Mouse (Mus musculus) hindbrain, embryonic 14.5 days (tissue): ENCODE measurements around the gene Smyd3. TPM values are rescaled to one million over a fixed set of nuclear protein-coding genes. Genes with fewer than 3 reads are reported as not detected.
A peak's percentile ranks its signal among the peaks of the same experiment; 100 is the strongest.

ENCODE experiments used
- ATAC-seq: fragments of 200-750 bp; cut with Nextera tagmentation; 2 replicates; pipeline ENCODE4 v1.8.0; 2017; ENCODE audit warnings: moderate number of reproducible peaks, mild to moderate bottlenecking, moderate TSS enrichment, moderate library complexity; ENCODE audit not compliant: low FRiP score
- DNase-seq: peaks from one replicate; pipeline ENCODE4 v3.0.0-alpha.2; 2015; ENCODE audit warnings: low spot score
- H3K27ac ChIP-seq: fragments of 300-500 bp; sonication (generic); 2 replicates; pipeline ENCODE4 v1.5.1; 2014; ENCODE audit warnings: mild to moderate bottlenecking, moderate library complexity
- H3K27me3 ChIP-seq: fragments of 300-500 bp; sonication (generic); 2 replicates; pipeline ENCODE4 v1.6.1; 2014; ENCODE audit warnings: mild to moderate bottlenecking, low read length, mixed read lengths; ENCODE audit not compliant: control insufficient read depth, insufficient read depth
- H3K36me3 ChIP-seq: fragments of 300-500 bp; sonication (generic); replicated peaks from 2 replicates; pipeline ENCODE4 v1.6.1; 2014; ENCODE audit not compliant: control insufficient read depth, insufficient read depth
- H3K4me1 ChIP-seq: fragments of 300-500 bp; sonication (generic); replicated peaks from 2 replicates; pipeline ENCODE4 v1.6.1; 2014; ENCODE audit warnings: antibody characterized with exemption, low read length, mixed read lengths; ENCODE audit not compliant: control insufficient read depth, insufficient read depth
- H3K4me2 ChIP-seq: fragments of 300-500 bp; sonication (generic); replicated peaks from 2 replicates; pipeline ENCODE4 v1.6.1; 2014; ENCODE audit warnings: mild to moderate bottlenecking, moderate library complexity
- H3K4me3 ChIP-seq: fragments of 300-500 bp; sonication (generic); replicated peaks from 2 replicates; pipeline ENCODE4 v1.5.1; 2014; ENCODE audit warnings: mild to moderate bottlenecking, low read length
- H3K9ac ChIP-seq: fragments of 300-500 bp; sonication (generic); 2 replicates; pipeline ENCODE4 v1.6.1; 2014
- H3K9me3 ChIP-seq: fragments of 300-500 bp; sonication (generic); 2 replicates; pipeline ENCODE4 v1.6.1; 2016; ENCODE audit warnings: low read length; ENCODE audit not compliant: control insufficient read depth
- WGBS: fragments of 180-500 bp; shearing (Covaris S2); extraction: QIAGEN DNeasy Blood & Tissue Kit; methylation state at CpG from one replicate; pipeline ENCODE4 v1.1.7; 2014; 5-methylcytosine and 5-hydroxymethylcytosine counted together
- polyA plus RNA-seq: library from polyadenylated mRNA; unstranded; fragments of >200 nt; fragmentation: Nextera tagmentation; extraction: Ambion mirVana; gene quantifications from 2 replicates; pipeline ENCODE4 v1.2.1, GENCODE M21; 2014

Gene Smyd3
- polyA plus RNA-seq, 1 experiment from 2014 or later, result 25.4 TPM

- Histone ChIP-seq H3K9me3 (no peaks in the 10 kb centered on the region), H3K4me1 (peaks cover 11% of the 10 kb centered on the region; the same call in 1 of the 2 replicates), H3K9ac (no peak overlapping the region), H3K4me3 (no peak overlapping the region), H3K27ac (no peak overlapping the region), H3K27me3 (no peaks in the 10 kb centered on the region), H3K36me3 (no peaks in the 10 kb centered on the region), H3K4me2 (no peak overlapping the region)
- ATAC-seq (no peak), DNase-seq (no peak)
- whole genome bisulfite sequencing, result 79% methylated on average over 6 of the region's 6 CpGs
Measured at GRCm38 (mm10) chr1:178991045-178991444, 526.8 kb downstream of the Smyd3 start.

- no peak for ATAC-seq
- Histone ChIP-seq H3K27ac (peak overlapping the region; percentile 74), H3K4me3 (no peak overlapping the region)
Measured at GRCm38 (mm10) chr1:178989485-178989884, 528.4 kb downstream of the Smyd3 start.

GRCm38 (mm10) chr1:178988176-178988575, 529.7 kb downstream of the Smyd3 start:
- Histone ChIP-seq H3K36me3 (no peaks in the 10 kb centered on the region), H3K9ac (no peak overlapping the region), H3K4me3 (no peak overlapping the region), H3K4me2 (no peak overlapping the region), H3K27me3 (no peaks in the 10 kb centered on the region), H3K9me3 (no peaks in the 10 kb centered on the region), H3K27ac (0 out of 2 replicates have a peak overlapping the region, but pooled peaks have one; percentile 74), H3K4me1 (peaks cover 11% of the 10 kb centered on the region; the same call in 1 of the 2 replicates)
- DNase-seq, result no peak
- 84% methylated on average over 1 of the region's 1 CpGs for WGBS
- no peak for ATAC-seq

More at GRCm38 (mm10) chr1:178989485-178989884, 528.4 kb downstream of the Smyd3 start:
- Histone ChIP-seq H3K9ac (no peak overlapping the region), H3K36me3 (no peaks in the 10 kb centered on the region), H3K4me1 (peaks cover 11% of the 10 kb centered on the region; the same call in 1 of the 2 replicates), H3K27me3 (no peaks in the 10 kb centered on the region), H3K4me2 (no peak overlapping the region), H3K9me3 (no peaks in the 10 kb centered on the region)
- no peak for DNase-seq
- WGBS, result 43% methylated on average over 4 of the region's 4 CpGs

GRCm38 (mm10) chr1:178981641-178982040, 536.2 kb downstream of the Smyd3 start:
- H3K9me3 ChIP-seq, result no peaks in the 10 kb centered on the region
- 71% methylated on average over 5 of the region's 5 CpGs for WGBS
- H3K27ac ChIP-seq, result no peak overlapping the region
- no peaks in the 10 kb centered on the region for H3K27me3 ChIP-seq
- H3K4me2 ChIP-seq, result no peak overlapping the region
- H3K36me3 ChIP-seq, result no peaks in the 10 kb centered on the region
- no peak for DNase-seq
- ATAC-seq, result no peak
- no peak overlapping the region for H3K4me3 ChIP-seq
- H3K9ac ChIP-seq, result no peak overlapping the region
- H3K4me1 ChIP-seq, result no peaks in the 10 kb centered on the region

GRCm38 (mm10) chr1:178980185-178980584, 537.7 kb downstream of the Smyd3 start:
- ATAC-seq, result no peak
- Histone ChIP-seq H3K27ac (no peak overlapping the region), H3K9me3 (no peaks in the 10 kb centered on the region), H3K4me2 (no peak overlapping the region), H3K4me3 (no peak overlapping the region), H3K36me3 (no peaks in the 10 kb centered on the region), H3K4me1 (no peaks in the 10 kb centered on the region), H3K27me3 (no peaks in the 10 kb centered on the region), H3K9ac (no peak overlapping the region)
- no peak for DNase-seq

GRCm38 (mm10) chr1:178978617-178979245, 539.1 kb downstream of the Smyd3 start:
- ATAC-seq (no peak), DNase-seq (no peak)
- no peak overlapping the region for H3K9ac ChIP-seq
- no peaks in the 10 kb centered on the region for H3K9me3 ChIP-seq
- H3K36me3 ChIP-seq, result no peaks in the 10 kb centered on the region
- no peaks in the 10 kb centered on the region for H3K27me3 ChIP-seq
- no peak overlapping the region for H3K4me3 ChIP-seq
- no peaks in the 10 kb centered on the region for H3K4me1 ChIP-seq
- WGBS, result 62% methylated on average over 8 of the region's 8 CpGs
- no peak overlapping the region for H3K27ac ChIP-seq
- no peak overlapping the region for H3K4me2 ChIP-seq

GRCm38 (mm10) chr1:178972055-178972454, 545.8 kb downstream of the Smyd3 start:
- Histone ChIP-seq H3K9me3 (no peaks in the 10 kb centered on the region), H3K4me2 (no peak overlapping the region), H3K36me3 (no peaks in the 10 kb centered on the region), H3K4me1 (no peaks in the 10 kb centered on the region), H3K4me3 (no peak overlapping the region), H3K9ac (no peak overlapping the region), H3K27me3 (no peaks in the 10 kb centered on the region), H3K27ac (no peak overlapping the region)
- ATAC-seq (no peak), DNase-seq (no peak)
- WGBS, result 92% methylated on average over 10 of the region's 10 CpGs

- Histone ChIP-seq H3K36me3 (no peaks in the 10 kb centered on the region), H3K4me3 (no peak overlapping the region), H3K4me1 (no peaks in the 10 kb centered on the region), H3K4me2 (no peak overlapping the region), H3K27me3 (no peaks in the 10 kb centered on the region), H3K9me3 (no peaks in the 10 kb centered on the region), H3K9ac (no peak overlapping the region), H3K27ac (no peak overlapping the region)
- no peak for DNase-seq
- 74% methylated on average over 9 of the region's 9 CpGs for WGBS
- no peak for ATAC-seq
Measured at GRCm38 (mm10) chr1:178961661-178962060, 556.2 kb downstream of the Smyd3 start.

GRCm38 (mm10) chr1:178960015-178960559, 557.8 kb downstream of the Smyd3 start:
- H3K9me3 ChIP-seq, result no peaks in the 10 kb centered on the region
- WGBS, result 36% methylated on average over 7 of the region's 7 CpGs
- no peak overlapping the region for H3K9ac ChIP-seq
- no peaks in the 10 kb centered on the region for H3K4me1 ChIP-seq
- H3K4me2 ChIP-seq, result no peak overlapping the region
- H3K27ac ChIP-seq, result no peak overlapping the region
- no peaks in the 10 kb centered on the region for H3K36me3 ChIP-seq
- ATAC-seq (peak; percentile 68), DNase-seq (peak; percentile 94)
- no peaks in the 10 kb centered on the region for H3K27me3 ChIP-seq
- no peak overlapping the region for H3K4me3 ChIP-seq
